Mouse (Mus musculus): ENCODE measurements around the gene Mrpl53. TPM values are rescaled to one million over a fixed set of nuclear protein-coding genes. Genes with fewer than 3 reads are reported as not detected.

Mrpl53 gene
- total RNA-seq (2021): 100 to 1,000 TPM; 109 to 115 TPM
- long read RNA-seq, experiment 1, transcript Mrpl53-201 (3 exons, 695 nt): major isoform, 118 of 124 reads
- long read RNA-seq, experiment 1, partial matches to known transcripts: 0 of 124 reads
- long read RNA-seq, experiment 1, other reads (novel, unspliced or antisense): 5 of 124 reads
- long read RNA-seq, experiment 2, transcript Mrpl53-201 (3 exons, 695 nt): major isoform, 93 of 94 reads
- long read RNA-seq, experiment 2, partial matches to known transcripts: 0 of 94 reads
- long read RNA-seq, experiment 2, other reads (novel, unspliced or antisense): 1 of 94 reads

- DNase-seq: peak; percentile 92
These were observed at the start of gene Mrpl53 for GRCm38 (mm10) chr6:83108762-83109668. Gene Mrpl53, plus strand, starts transcription at chr6:83109040.

- DNase-seq: no peak
These were observed 42.8 kb upstream of the Mrpl53 start for GRCm38 (mm10) chr6:83065995-83066394.

GRCm38 (mm10) chr6:83066441-83066840, 42.4 kb upstream of the Mrpl53 start:
- no peak for DNase-seq

GRCm38 (mm10) chr6:83068221-83068620, 40.6 kb upstream of the Mrpl53 start:
- DNase-seq: no peak

GRCm38 (mm10) chr6:83068706-83069487, 39.9 kb upstream of the Mrpl53 start:
- no peak for DNase-seq

- DNase-seq: no peak
These were observed 39.2 kb upstream of the Mrpl53 start for GRCm38 (mm10) chr6:83069488-83070246.

- no peak for DNase-seq
These were observed 38.8 kb upstream of the Mrpl53 start, which contains the start of gene Tlx2 for GRCm38 (mm10) chr6:83070247-83070310. Gene Tlx2, minus strand, starts transcription at chr6:83070293.

- peak; percentile 54 for DNase-seq
These were observed 38.3 kb upstream of the Mrpl53 start for GRCm38 (mm10) chr6:83070311-83071219.

GRCm38 (mm10) chr6:83071220-83071619, 37.6 kb upstream of the Mrpl53 start:
- peak; percentile 55 for DNase-seq

GRCm38 (mm10) chr6:83074979-83075378, 33.9 kb upstream of the Mrpl53 start:
- DNase-seq: no peak

GRCm38 (mm10) chr6:83077630-83078323, 31.1 kb upstream of the Mrpl53 start, which contains the start of gene Pcgf1:
Gene Pcgf1, plus strand, starts transcription at chr6:83077869.
- peak; percentile 63 for DNase-seq

- DNase-seq: peak; percentile 99
These were observed 30.4 kb upstream of the Mrpl53 start for GRCm38 (mm10) chr6:83078324-83078858.

- DNase-seq: no peak
These were observed 28.6 kb upstream of the Mrpl53 start for GRCm38 (mm10) chr6:83080210-83080609.

GRCm38 (mm10) chr6:83083497-83083896, 25.3 kb upstream of the Mrpl53 start:
- peak; percentile 49 for DNase-seq

- DNase-seq: no peak
These were observed 24.4 kb upstream of the Mrpl53 start for GRCm38 (mm10) chr6:83084477-83084876.

- DNase-seq: peak; percentile 62
These were observed 22.5 kb upstream of the Mrpl53 start, which contains the start of gene Lbx2 for GRCm38 (mm10) chr6:83086121-83087035. Gene Lbx2, plus strand, starts transcription at chr6:83086367.

- DNase-seq: peak; percentile 69
These were observed 21.5 kb upstream of the Mrpl53 start for GRCm38 (mm10) chr6:83087205-83087925.

GRCm38 (mm10) chr6:83087926-83088260, 20.9 kb upstream of the Mrpl53 start:
- no peak for DNase-seq
